8 mouse cellular contexts compared by ENCODE assay signal in the genomic region with DNA sequence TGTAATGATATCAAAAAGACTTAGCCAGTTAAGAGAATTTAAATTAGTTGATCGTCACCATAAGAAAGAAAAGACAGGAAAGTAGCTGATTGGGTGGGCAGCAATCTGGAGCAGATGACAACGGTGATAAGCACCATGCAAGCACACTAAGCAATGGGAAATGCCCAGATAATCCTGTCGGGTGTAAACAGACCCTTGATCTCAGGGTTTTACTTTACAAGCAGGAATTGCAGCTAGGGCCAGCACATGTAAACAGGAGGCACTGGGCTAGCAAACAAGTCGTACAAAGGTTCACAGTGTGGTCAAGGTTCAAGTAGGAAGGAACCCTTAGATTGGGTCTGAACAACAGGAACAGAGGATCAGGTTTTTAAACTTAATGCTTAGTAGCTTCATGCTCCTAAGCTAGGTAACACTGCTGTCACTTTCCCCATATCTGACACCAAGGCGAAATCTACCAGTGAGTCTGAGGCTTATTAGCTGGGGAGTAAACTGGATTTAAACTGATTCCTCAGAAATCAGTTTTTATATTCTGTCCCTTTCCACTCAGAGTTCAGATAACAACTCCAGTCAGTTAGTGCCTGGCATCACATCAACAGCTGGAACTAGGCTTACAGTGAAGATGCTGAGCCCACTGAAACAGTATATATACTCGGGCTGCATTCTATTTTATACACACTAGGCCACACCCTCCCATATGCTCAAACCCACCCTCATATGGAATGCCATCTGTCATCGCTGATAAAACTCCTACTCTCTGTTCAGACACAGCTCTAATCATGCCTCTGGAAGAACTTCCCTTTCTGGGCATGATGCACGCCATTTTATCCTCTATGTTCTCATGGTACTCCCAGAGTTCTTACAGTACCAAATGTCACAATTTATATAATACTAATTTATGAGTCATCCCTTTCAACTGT. TPM values are rescaled to one million over a fixed set of nuclear protein-coding genes. Genes with fewer than 3 reads are reported as not detected.
DNase-seq lines count a peak whose midpoint lies in the region; ATAC-seq and TF ChIP-seq lines count a peak whose summit lies in the region.

No protein-coding gene starts in this region.

- intact Hi-C loops in gastrocnemius, adult 2 months (cut with DNase I), result loop anchor here (10.0 kb wide), 1 partner anchor 229 kb away; no protein-coding TSS in a partner anchor

- H3K9me3 ChIP-seq in hindbrain, embryonic 12.5 days (replicated peaks), result no peaks in the 10 kb centered on the region
- no peaks in the 10 kb centered on the region for H3K9me3 ChIP-seq in hindbrain, embryonic 10.5 days
- H3K9me3 ChIP-seq in embryonic facial prominence, embryonic 13.5 days, result no peaks in the 10 kb centered on the region
- H3K9me3 ChIP-seq in kidney, embryonic 15.5 days (replicated peaks), result no peaks in the 10 kb centered on the region
- no peaks in the 10 kb centered on the region for H3K9me3 ChIP-seq in liver, embryonic 13.5 days (replicated peaks)

- H3K4me1 ChIP-seq in hindbrain, embryonic 12.5 days, result peaks cover 2% of the 10 kb centered on the region; the same call in 1 of the 2 replicates
- H3K4me1 ChIP-seq in hindbrain, embryonic 10.5 days (replicated peaks), result 0 out of 2 replicates have a peak, but pooled peaks cover 12% of the 10 kb centered on the region
- H3K4me1 ChIP-seq in embryonic facial prominence, embryonic 13.5 days, result peaks cover 7% of the 10 kb centered on the region; the same call in 1 of the 2 replicates
- H3K4me1 ChIP-seq in kidney, embryonic 15.5 days, result no peaks in the 10 kb centered on the region
- peaks cover 46% of the 10 kb centered on the region for H3K4me1 ChIP-seq in liver, embryonic 13.5 days (replicated peaks)

- H3K27ac ChIP-seq in hindbrain, embryonic 12.5 days, result no peak overlapping the region
- no peak overlapping the region for H3K27ac ChIP-seq in hindbrain, embryonic 10.5 days
- H3K27ac ChIP-seq in embryonic facial prominence, embryonic 13.5 days, result no peak overlapping the region
- no peak overlapping the region for H3K27ac ChIP-seq in kidney, embryonic 15.5 days
- peak overlapping the region; percentile 81 for H3K27ac ChIP-seq in liver, embryonic 13.5 days
- H3K27ac ChIP-seq in gastrocnemius, adult 2 months, result no peak overlapping the region

- no peaks in the 10 kb centered on the region for H3K27me3 ChIP-seq in hindbrain, embryonic 12.5 days
- peaks cover under 1% of the 10 kb centered on the region; the same call in 1 of the 2 replicates for H3K27me3 ChIP-seq in hindbrain, embryonic 10.5 days (ENCODE audit: insufficient read depth, poor library complexity, severe bottlenecking)
- H3K27me3 ChIP-seq in embryonic facial prominence, embryonic 13.5 days, result no peaks in the 10 kb centered on the region
- no peaks in the 10 kb centered on the region for H3K27me3 ChIP-seq in kidney, embryonic 15.5 days
- no peaks in the 10 kb centered on the region for H3K27me3 ChIP-seq in liver, embryonic 13.5 days

- H3K9ac ChIP-seq in hindbrain, embryonic 12.5 days, result no peak overlapping the region
- no peak overlapping the region for H3K9ac ChIP-seq in embryonic facial prominence, embryonic 13.5 days
- no peak overlapping the region for H3K9ac ChIP-seq in kidney, embryonic 15.5 days
- no peak overlapping the region for H3K9ac ChIP-seq in liver, embryonic 13.5 days

- H3K36me3 ChIP-seq in hindbrain, embryonic 12.5 days, result no peaks in the 10 kb centered on the region
- 0 out of 2 replicates have a peak, but pooled peaks cover 4% of the 10 kb centered on the region for H3K36me3 ChIP-seq in hindbrain, embryonic 10.5 days
- peaks cover 6% of the 10 kb centered on the region; the same call in 1 of the 2 replicates for H3K36me3 ChIP-seq in embryonic facial prominence, embryonic 13.5 days
- H3K36me3 ChIP-seq in kidney, embryonic 15.5 days, result no peaks in the 10 kb centered on the region; the same call in 1 of the 2 replicates
- H3K36me3 ChIP-seq in liver, embryonic 13.5 days, result no peaks in the 10 kb centered on the region

- no peak overlapping the region for H3K4me2 ChIP-seq in hindbrain, embryonic 12.5 days (replicated peaks)
- no peak overlapping the region for H3K4me2 ChIP-seq in embryonic facial prominence, embryonic 13.5 days
- H3K4me2 ChIP-seq in kidney, embryonic 15.5 days, result no peak overlapping the region
- peak overlapping the region; percentile 54 for H3K4me2 ChIP-seq in liver, embryonic 13.5 days

- TF ChIP-seq CTCF in gastrocnemius, adult 2 months (IDR thresholded peaks at IDR 0.05), result no peak

- ATAC-seq in hindbrain, embryonic 12.5 days (ENCODE audit: low FRiP score), result peak; percentile 47; the same call in 1 of the 2 replicates
- 0 out of 2 replicates have a peak, but pooled peaks have one; percentile 37 for ATAC-seq in embryonic facial prominence, embryonic 13.5 days (ENCODE audit: insufficient number of reproducible peaks, insufficient read depth, low FRiP score, low TSS enrichment, low read depth)
- peak; percentile 69; the same call in 1 of the 2 replicates for ATAC-seq in kidney, embryonic 15.5 days (replicated peaks; ENCODE audit: low FRiP score)
- ATAC-seq in liver, embryonic 13.5 days (ENCODE audit: low read depth), result peak; percentile 97

- H3K4me3 ChIP-seq in hindbrain, embryonic 12.5 days, result no peak overlapping the region
- no peak overlapping the region for H3K4me3 ChIP-seq in hindbrain, embryonic 10.5 days
- no peak overlapping the region for H3K4me3 ChIP-seq in embryonic facial prominence, embryonic 13.5 days
- no peak overlapping the region for H3K4me3 ChIP-seq in kidney, embryonic 15.5 days (replicated peaks)
- peak overlapping the region; percentile 20; the same call in 1 of the 2 replicates for H3K4me3 ChIP-seq in liver, embryonic 13.5 days (replicated peaks)
- H3K4me3 ChIP-seq in gastrocnemius, adult 2 months, result no peak overlapping the region

- WGBS in hindbrain, embryonic 12.5 days, result 72% methylated on average over 8 of the region's 8 CpGs
- whole genome bisulfite sequencing in hindbrain, embryonic 10.5 days, result 73% methylated on average over 8 of the region's 8 CpGs
- 49% methylated on average over 8 of the region's 8 CpGs for WGBS in embryonic facial prominence, embryonic 13.5 days
- 66% methylated on average over 8 of the region's 8 CpGs for WGBS in kidney, embryonic 15.5 days
- WGBS in liver, embryonic 13.5 days (ENCODE audit: insufficient replicate concordance), result 11% methylated on average over 8 of the region's 8 CpGs

- no peak for DNase-seq in hindbrain, embryonic 10.5 days (ENCODE audit: low spot score)
- DNase-seq in liver, embryonic 13.5 days, result peak; percentile 50
- no peak for DNase-seq in cerebellum, postnatal 36 days
- DNase-seq in gastrocnemius, adult 2 months, result no peak
- no peak for DNase-seq in ovary, postnatal 36 days (ENCODE audit: low spot score)

RNA-seq across cellular contexts. Expression of gene Trdmt1, which starts 20.7 kb away (rescaled TPM):
- polyA plus RNA-seq in hindbrain, embryonic 12.5 days (2016; fragmentation: Nextera tagmentation; extraction: Ambion mirVana), result 6.4 and 7.9 TPM in 2 replicates
- 8.4 and 8.7 TPM in 2 replicates for polyA plus RNA-seq in hindbrain, embryonic 10.5 days (2016; fragmentation: Nextera tagmentation; extraction: Ambion mirVana)
- 8.6 and 10.4 TPM in 2 replicates for polyA plus RNA-seq in embryonic facial prominence, embryonic 13.5 days (2015; fragmentation: Nextera tagmentation; extraction: Ambion mirVana)
- 13.4 and 13.9 TPM in 2 replicates for polyA plus RNA-seq in kidney, embryonic 15.5 days (2015; fragmentation: Nextera tagmentation; extraction: Ambion mirVana)
- 4.8 and 5.3 TPM in 2 replicates for polyA plus RNA-seq in liver, embryonic 13.5 days (2015; fragmentation: Nextera tagmentation; extraction: Ambion mirVana)
- total RNA-seq in gastrocnemius, adult 2 months (2021), result 1 to 10 TPM; 3.6 to 6.4 TPM

RNA-seq across cellular contexts. Expression of gene Cubn, which starts 32.2 kb away (rescaled TPM):
- polyA plus RNA-seq in hindbrain, embryonic 12.5 days (2016; fragmentation: Nextera tagmentation; extraction: Ambion mirVana), result 0.29 and 0.32 TPM in 2 replicates
- polyA plus RNA-seq in hindbrain, embryonic 10.5 days (2016; fragmentation: Nextera tagmentation; extraction: Ambion mirVana), result 0.27 and 0.30 TPM in 2 replicates
- 0.14 and 0.55 TPM in 2 replicates for polyA plus RNA-seq in embryonic facial prominence, embryonic 13.5 days (2015; fragmentation: Nextera tagmentation; extraction: Ambion mirVana)
- 4.3 and 5.1 TPM in 2 replicates for polyA plus RNA-seq in kidney, embryonic 15.5 days (2015; fragmentation: Nextera tagmentation; extraction: Ambion mirVana)
- polyA plus RNA-seq in liver, embryonic 13.5 days (2015; fragmentation: Nextera tagmentation; extraction: Ambion mirVana), result 0.03 and 0.06 TPM in 2 replicates
- total RNA-seq in gastrocnemius, adult 2 months (2021), result under 1 TPM; 0.05 to 0.06 TPM

RNA-seq across cellular contexts. Expression of gene Vim, which starts 49.9 kb away (rescaled TPM):
- 1,011 and 1,056 TPM in 2 replicates for polyA plus RNA-seq in hindbrain, embryonic 12.5 days (2016; fragmentation: Nextera tagmentation; extraction: Ambion mirVana)
- 1,007 and 1,152 TPM in 2 replicates for polyA plus RNA-seq in hindbrain, embryonic 10.5 days (2016; fragmentation: Nextera tagmentation; extraction: Ambion mirVana)
- 923 and 1,009 TPM in 2 replicates for polyA plus RNA-seq in embryonic facial prominence, embryonic 13.5 days (2015; fragmentation: Nextera tagmentation; extraction: Ambion mirVana)
- polyA plus RNA-seq in kidney, embryonic 15.5 days (2015; fragmentation: Nextera tagmentation; extraction: Ambion mirVana), result 484 and 516 TPM in 2 replicates
- 95.1 and 97.9 TPM in 2 replicates for polyA plus RNA-seq in liver, embryonic 13.5 days (2015; fragmentation: Nextera tagmentation; extraction: Ambion mirVana)
- total RNA-seq in gastrocnemius, adult 2 months (2021), result 100 to 1,000 TPM in 1 of 2 experiments, 10 to 100 TPM in 1; 99.0 to 123 TPM

Comparison
In these comparisons a context has a peak if more than half of its experiments do, and no peak if none do; other contexts are left out.
1. ATAC-seq: peak in every context shown above with its lines; median percentile 97 in liver, embryonic 13.5 days; 69 in kidney, embryonic 15.5 days; 47 in hindbrain, embryonic 12.5 days; 37 in embryonic facial prominence, embryonic 13.5 days.